Mouse (Mus musculus): Measurements from ENCODE around the gene Snai3. TPM values are rescaled to one million over a fixed set of nuclear protein-coding genes. Genes with fewer than 3 reads are reported as not detected.

The Snai3 gene
- polyA plus RNA-seq, 1 experiment from 2014 or later = 0.36 TPM

DNA sequence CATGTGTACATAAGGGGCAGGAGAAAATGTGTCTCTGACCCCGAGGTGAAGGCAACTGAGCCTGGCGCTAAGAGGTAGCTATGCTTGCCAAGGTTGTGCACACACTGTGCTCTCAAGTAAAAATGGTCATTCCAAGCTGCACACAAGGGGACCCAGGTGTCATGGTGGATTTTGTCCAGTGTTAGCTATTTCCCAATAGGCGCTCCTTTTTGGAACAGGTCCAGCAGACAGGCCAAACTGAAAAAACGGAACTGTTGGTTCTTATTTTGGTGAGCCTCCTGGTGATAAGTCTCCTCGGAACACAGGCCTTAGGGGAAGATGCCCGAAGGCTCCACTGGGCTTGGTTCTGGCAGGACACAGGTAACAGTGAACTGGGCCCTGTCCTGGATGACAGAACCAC lies 6.1 kb downstream of the Snai3 start:
- 74% methylated on average over 6 of the region's 6 CpGs for WGBS (ENCODE audit: insufficient replicate concordance)

GRCm38 (mm10) chr8:122452154-122452553 lies 8.4 kb downstream of the Snai3 start:
- H3K4me3 ChIP-seq = no peak overlapping the region
- 78% methylated on average over 10 of the region's 10 CpGs for WGBS (ENCODE audit: insufficient replicate concordance)
- no peak overlapping the region for H3K9ac ChIP-seq
- 0 out of 2 replicates have a peak, but pooled peaks cover 8% of the 10 kb centered on the region for H3K4me1 ChIP-seq
- H3K27ac ChIP-seq = no peak overlapping the region
- no peaks in the 10 kb centered on the region for H3K9me3 ChIP-seq (replicated peaks)
- no peak overlapping the region for H3K4me2 ChIP-seq
- no peaks in the 10 kb centered on the region for H3K36me3 ChIP-seq
- H3K27me3 ChIP-seq (replicated peaks) = peaks cover 61% of the 10 kb centered on the region
- no peak for ATAC-seq

More for the DNA sequence above, 6.1 kb downstream of the Snai3 start:
- H3K4me3 ChIP-seq = no peak overlapping the region
- H3K4me1 ChIP-seq = peaks cover 10% of the 10 kb centered on the region; the same call in 1 of the 2 replicates
- no peaks in the 10 kb centered on the region for H3K36me3 ChIP-seq
- H3K9me3 ChIP-seq (replicated peaks) = no peaks in the 10 kb centered on the region
- H3K27ac ChIP-seq = no peak overlapping the region
- H3K27me3 ChIP-seq (replicated peaks) = peaks cover 66% of the 10 kb centered on the region
- H3K9ac ChIP-seq = no peak overlapping the region
- ATAC-seq = no peak
- H3K4me2 ChIP-seq = no peak overlapping the region

- Histone ChIP-seq H3K9me3 (replicated peaks) (no peaks in the 10 kb centered on the region), H3K4me3 (no peak overlapping the region), H3K27ac (no peak overlapping the region), H3K36me3 (no peaks in the 10 kb centered on the region), H3K4me1 (0 out of 2 replicates have a peak, but pooled peaks cover 8% of the 10 kb centered on the region), H3K9ac (no peak overlapping the region), H3K4me2 (no peak overlapping the region), H3K27me3 (replicated peaks) (peaks cover 59% of the 10 kb centered on the region)
- WGBS (ENCODE audit: insufficient replicate concordance) = 57% methylated on average over 7 of the region's 7 CpGs
- ATAC-seq = no peak
Measured at GRCm38 (mm10) chr8:122451161-122451703, 9.3 kb downstream of the Snai3 start.

- no peak overlapping the region for H3K4me2 ChIP-seq
- H3K4me3 ChIP-seq = no peak overlapping the region
- H3K27ac ChIP-seq = no peak overlapping the region
- no peaks in the 10 kb centered on the region for H3K9me3 ChIP-seq (replicated peaks)
- no peaks in the 10 kb centered on the region for H3K36me3 ChIP-seq
- peaks cover 29% of the 10 kb centered on the region for H3K4me1 ChIP-seq
- no peak for ATAC-seq
- no peak overlapping the region for H3K9ac ChIP-seq
- 59% methylated on average over 3 of the region's 3 CpGs for whole genome bisulfite sequencing (ENCODE audit: insufficient replicate concordance)
- H3K27me3 ChIP-seq (replicated peaks) = peaks cover 32% of the 10 kb centered on the region
Measured at GRCm38 (mm10) chr8:122445203-122445602, 15.3 kb downstream of the Snai3 start.

- H3K27ac ChIP-seq = peak overlapping the region; percentile 81
- H3K36me3 ChIP-seq = peaks cover 7% of the 10 kb centered on the region
- H3K4me2 ChIP-seq = peak overlapping the region; percentile 95
- WGBS (ENCODE audit: insufficient replicate concordance) = 30% methylated on average over 19 of the region's 19 CpGs
- peaks cover 28% of the 10 kb centered on the region for H3K27me3 ChIP-seq (replicated peaks)
- H3K4me1 ChIP-seq = peaks cover 29% of the 10 kb centered on the region
- no peak for ATAC-seq
- H3K9ac ChIP-seq = peak overlapping the region; percentile 77
- no peaks in the 10 kb centered on the region for H3K9me3 ChIP-seq (replicated peaks)
- H3K4me3 ChIP-seq = peak overlapping the region; percentile 71
Measured at GRCm38 (mm10) chr8:122444058-122444748, 16.3 kb downstream of the Snai3 start.

DNA sequence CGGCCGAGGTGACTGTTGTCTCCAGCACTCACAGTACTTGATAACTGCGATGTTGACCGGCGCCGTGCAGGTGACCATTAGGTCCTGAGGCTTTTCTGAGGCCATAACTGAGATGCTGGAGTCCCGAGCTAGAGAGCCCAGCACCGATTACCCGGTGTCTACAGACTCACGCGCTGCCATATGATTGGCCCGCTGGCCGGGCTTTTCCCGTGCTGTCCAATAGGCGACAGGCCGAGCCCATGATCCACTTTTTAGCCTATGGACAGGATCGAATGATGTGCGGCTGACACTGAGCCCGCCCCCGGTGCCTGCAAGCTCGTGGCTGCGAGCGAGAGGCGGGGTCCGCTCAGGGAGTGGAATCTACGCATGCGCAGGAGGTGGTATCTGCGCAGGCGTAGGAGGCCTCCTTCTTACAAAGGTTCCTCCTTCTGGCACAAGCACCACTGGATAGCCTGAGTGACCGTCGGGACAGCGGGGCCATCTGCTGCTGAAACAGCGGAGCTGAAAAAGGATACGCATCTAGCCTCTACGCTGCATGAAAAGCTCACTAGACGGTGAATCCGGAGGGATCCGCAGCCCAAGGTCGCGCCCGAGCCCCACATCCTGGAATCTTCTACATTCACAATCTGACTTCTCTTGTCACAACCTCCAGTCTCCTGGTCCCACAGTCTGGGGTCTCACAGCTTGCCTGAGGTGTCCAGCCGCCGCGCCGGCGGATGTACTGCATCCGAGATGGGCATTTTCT lies 17.1 kb downstream of the Snai3 start, which contains the start of gene Mvd:
Gene Mvd, minus strand, starts transcription at position 161 of the 745 bp plus-strand sequence.
- Histone ChIP-seq H3K4me3 (peak within 1 kb of the TSS; percentile 71), H3K9me3 (replicated peaks) (no peaks in the 10 kb centered on the region), H3K4me2 (peak within 1 kb of the TSS; percentile 95), H3K36me3 (peaks cover 8% of the 10 kb centered on the region), H3K27ac (peak within 1 kb of the TSS; percentile 81), H3K27me3 (replicated peaks) (peaks cover 21% of the 10 kb centered on the region), H3K9ac (peak within 1 kb of the TSS; percentile 77), H3K4me1 (peaks cover 34% of the 10 kb centered on the region)
- ATAC-seq = peak; percentile 98
- under 1% methylated on average over 47 of the region's 47 CpGs for WGBS (ENCODE audit: insufficient replicate concordance)

DNA sequence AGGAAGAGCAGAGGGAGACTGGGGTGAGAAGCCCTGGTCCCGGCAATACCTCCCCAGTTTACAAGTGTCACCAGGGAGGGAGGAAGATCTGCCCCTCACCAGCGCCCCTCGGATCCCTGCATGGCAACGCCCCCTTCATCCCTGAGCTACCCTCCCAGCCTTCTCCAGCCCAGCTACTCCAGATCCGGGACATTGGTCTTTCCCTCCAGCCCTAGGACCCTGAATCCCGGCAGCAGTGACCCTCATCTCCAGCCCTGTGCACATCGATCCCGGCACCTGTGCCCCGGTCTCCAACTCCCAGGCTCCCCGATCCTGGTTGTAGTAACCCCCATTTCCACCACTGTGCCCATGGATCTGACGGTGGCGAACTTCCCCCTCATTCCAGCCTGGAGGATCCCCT lies 17.8 kb downstream of the Snai3 start:
- 2% methylated on average over 12 of the region's 12 CpGs for WGBS (ENCODE audit: insufficient replicate concordance)

DNA sequence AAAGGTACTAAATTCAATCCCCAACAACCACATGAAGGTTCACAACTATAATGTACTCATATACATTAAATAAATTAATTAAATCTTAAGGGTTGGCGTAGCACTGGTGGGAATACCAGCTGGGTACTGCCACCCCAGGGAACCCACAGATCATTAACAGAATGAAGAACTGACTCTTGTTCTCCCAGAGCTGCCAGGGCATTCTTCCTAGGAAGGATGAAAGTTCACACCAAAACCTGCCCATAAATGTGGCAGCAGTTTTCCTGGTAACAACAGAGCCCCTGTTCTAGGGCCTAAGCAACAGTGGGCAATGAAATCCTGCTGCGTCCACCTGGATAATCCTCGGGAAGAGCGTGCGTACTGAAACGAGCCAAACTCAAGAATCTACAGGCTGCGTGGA lies 18.2 kb downstream of the Snai3 start:
- Histone ChIP-seq H3K4me1 (peaks cover 44% of the 10 kb centered on the region), H3K27ac (0 out of 2 replicates have a peak overlapping the region, but pooled peaks have one; percentile 69), H3K9ac (peak overlapping the region; percentile 71), H3K4me3 (peak overlapping the region; percentile 71), H3K4me2 (peak overlapping the region; percentile 95), H3K9me3 (replicated peaks) (no peaks in the 10 kb centered on the region), H3K36me3 (peaks cover 10% of the 10 kb centered on the region), H3K27me3 (replicated peaks) (peaks cover 13% of the 10 kb centered on the region; the same call in 1 of the 2 replicates)
- no peak for ATAC-seq
- 49% methylated on average over 7 of the region's 7 CpGs for WGBS (ENCODE audit: insufficient replicate concordance)

More for the DNA sequence above, 17.8 kb downstream of the Snai3 start:
- ATAC-seq = peak; percentile 0; the same call in 1 of the 2 replicates
- peaks cover 8% of the 10 kb centered on the region for H3K36me3 ChIP-seq
- H3K4me1 ChIP-seq = peaks cover 41% of the 10 kb centered on the region
- peak overlapping the region; percentile 71 for H3K9ac ChIP-seq
- H3K4me2 ChIP-seq = peak overlapping the region; percentile 95
- peak overlapping the region; percentile 71 for H3K4me3 ChIP-seq
- no peaks in the 10 kb centered on the region for H3K9me3 ChIP-seq (replicated peaks)
- H3K27ac ChIP-seq = peak overlapping the region; percentile 69
- peaks cover 17% of the 10 kb centered on the region for H3K27me3 ChIP-seq (replicated peaks)

- Histone ChIP-seq H3K9ac (no peak overlapping the region), H3K4me1 (peaks cover 44% of the 10 kb centered on the region), H3K27ac (no peak overlapping the region), H3K9me3 (replicated peaks) (no peaks in the 10 kb centered on the region), H3K4me3 (no peak overlapping the region), H3K4me2 (no peak overlapping the region), H3K36me3 (peaks cover 20% of the 10 kb centered on the region), H3K27me3 (replicated peaks) (0 out of 2 replicates have a peak, but pooled peaks cover 3% of the 10 kb centered on the region)
- no peak for ATAC-seq
- 81% methylated on average over 1 of the region's 1 CpGs for WGBS (ENCODE audit: insufficient replicate concordance)
Measured at GRCm38 (mm10) chr8:122441326-122441725, 19.2 kb downstream of the Snai3 start.

GRCm38 (mm10) chr8:122439336-122439735 lies 21.2 kb downstream of the Snai3 start:
- no peak overlapping the region for H3K9ac ChIP-seq
- no peak for ATAC-seq
- H3K4me3 ChIP-seq = no peak overlapping the region
- H3K27ac ChIP-seq = no peak overlapping the region
- 89% methylated on average over 16 of the region's 16 CpGs for WGBS (ENCODE audit: insufficient replicate concordance)
- H3K4me2 ChIP-seq = no peak overlapping the region
- H3K36me3 ChIP-seq = peaks cover 39% of the 10 kb centered on the region
- H3K9me3 ChIP-seq (replicated peaks) = 0 out of 2 replicates have a peak, but pooled peaks cover 3% of the 10 kb centered on the region
- 0 out of 2 replicates have a peak, but pooled peaks cover 3% of the 10 kb centered on the region for H3K27me3 ChIP-seq (replicated peaks)
- peaks cover 32% of the 10 kb centered on the region for H3K4me1 ChIP-seq

GRCm38 (mm10) chr8:122437708-122438331 lies 22.7 kb downstream of the Snai3 start:
- 0 out of 2 replicates have a peak, but pooled peaks cover 3% of the 10 kb centered on the region for H3K27me3 ChIP-seq (replicated peaks)
- H3K4me1 ChIP-seq = peaks cover 33% of the 10 kb centered on the region
- 0 out of 2 replicates have a peak overlapping the region, but pooled peaks have one; percentile 20 for H3K9ac ChIP-seq
- peaks cover 48% of the 10 kb centered on the region for H3K36me3 ChIP-seq
- 77% methylated on average over 13 of the region's 13 CpGs for WGBS (ENCODE audit: insufficient replicate concordance)
- 0 out of 2 replicates have a peak overlapping the region, but pooled peaks have one; percentile 45 for H3K27ac ChIP-seq
- no peak overlapping the region for H3K4me2 ChIP-seq
- 0 out of 2 replicates have a peak, but pooled peaks cover 3% of the 10 kb centered on the region for H3K9me3 ChIP-seq (replicated peaks)
- H3K4me3 ChIP-seq = no peak overlapping the region
- no peak for ATAC-seq

All from liver, embryonic 12.5 days (tissue).